Mouse (Mus musculus) telencephalon, adult 2 months (tissue): ENCODE measurements at regions not wholly inside any gene's neighbourhood (a gene's known extent, or its start where the extent isn't known, plus 50 kb on each side); places are given as distances from the start of the nearest gene placed in this dataset.
"Not testable (repeated sequence)": the region's sequence is repeated elsewhere in the genome, so short reads cannot be mapped to it uniquely, and the experiment has no call there.

Experiments
- DNase-seq: peaks from one replicate; pipeline ENCODE4 v3.0.0-alpha.2; 2011; ENCODE audit warnings: low read depth, low spot score

DNA sequence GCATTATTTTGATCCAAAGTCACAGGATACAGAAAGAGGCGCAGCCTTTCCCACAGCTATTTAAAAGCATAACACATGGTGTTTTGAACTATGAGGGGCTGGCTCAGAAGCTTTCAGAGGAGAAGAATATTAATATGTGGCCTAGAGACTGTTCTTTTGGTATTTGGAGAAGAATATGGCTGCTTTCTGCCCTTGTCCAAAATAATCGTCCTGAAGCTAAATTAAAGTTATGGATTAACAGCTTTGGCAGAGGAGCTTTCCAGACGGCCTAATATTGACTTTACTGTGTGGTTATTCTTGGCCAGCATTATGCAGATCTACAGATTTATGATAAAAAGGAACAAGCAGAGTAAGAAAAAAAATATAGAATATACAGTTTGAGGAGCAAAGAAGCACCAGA lies 222.4 kb upstream of the Tmprss15 start:
- DNase-seq = peak; percentile 5

GRCm38 (mm10) chr16:79312702-79313101 lies 221.8 kb upstream of the Tmprss15 start:
- peak; percentile 8 for DNase-seq

DNA sequence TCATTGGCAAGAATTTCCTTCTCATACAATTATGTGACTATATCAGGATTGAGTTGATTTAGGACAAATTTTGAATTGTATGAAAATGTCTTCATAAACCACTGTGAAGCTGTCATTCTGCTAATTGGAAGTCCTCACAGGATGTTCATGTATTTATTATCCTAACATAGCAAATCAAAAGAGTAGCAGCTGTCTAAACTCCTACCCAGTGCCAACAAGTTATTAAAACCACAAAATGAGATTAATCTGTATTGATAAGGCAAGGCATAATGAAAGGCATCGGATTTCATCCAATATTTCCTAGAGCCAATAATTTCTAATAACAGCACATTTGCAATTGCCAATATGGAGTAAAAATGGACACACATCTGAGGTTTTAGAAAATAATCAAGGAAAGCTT lies 217.6 kb upstream of the Tmprss15 start:
- DNase-seq = peak; percentile 8

- not testable (repeated sequence) for DNase-seq
These were observed 205.7 kb upstream of the Tmprss15 start for GRCm38 (mm10) chr16:79296621-79297020.

GRCm38 (mm10) chr16:79279006-79279405 lies 188.1 kb upstream of the Tmprss15 start:
- no peak for DNase-seq

DNA sequence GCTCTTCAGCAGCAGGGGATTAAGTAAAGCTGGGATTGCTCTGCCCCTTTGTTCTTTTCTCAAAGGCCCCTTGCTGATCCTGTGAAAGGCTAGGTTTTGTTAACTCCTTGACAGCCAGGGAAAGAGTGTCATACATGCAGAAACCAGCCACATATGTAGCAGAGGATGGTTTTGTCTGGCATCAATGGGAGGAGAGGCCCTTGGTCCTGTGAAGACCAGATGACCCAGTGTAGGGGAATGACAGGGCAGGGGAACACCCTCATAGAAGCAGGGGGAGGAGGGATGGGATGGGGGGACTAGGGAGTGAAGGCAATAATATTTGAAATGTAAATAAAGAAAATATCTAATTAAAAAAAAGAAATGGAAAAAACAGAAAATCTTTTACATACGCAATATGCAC lies 165.6 kb upstream of the Tmprss15 start:
- DNase-seq = no peak

- no peak for DNase-seq
These were observed 165.2 kb upstream of the Tmprss15 start for GRCm38 (mm10) chr16:79256084-79256483.

GRCm38 (mm10) chr16:79240857-79241491 lies 150.1 kb upstream of the Tmprss15 start:
- DNase-seq = peak; percentile 18

DNA sequence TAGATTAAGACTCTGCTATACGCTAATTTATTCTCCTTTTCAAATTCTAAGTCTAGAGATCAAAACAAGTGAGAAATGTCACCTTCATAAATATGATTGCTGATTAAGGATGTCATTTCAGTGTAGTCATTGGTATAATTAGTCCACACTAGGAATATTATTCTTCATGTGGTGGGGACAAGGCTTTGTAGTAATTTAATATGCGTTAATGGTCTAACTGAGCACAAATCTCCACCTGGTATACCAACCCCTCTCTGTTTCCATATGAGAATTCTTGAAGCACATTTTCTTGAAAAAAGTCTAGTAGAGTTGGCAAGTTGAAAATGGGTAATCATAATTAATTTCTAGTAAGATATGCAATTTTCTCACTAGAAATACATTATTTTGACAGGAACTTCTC lies 149.3 kb upstream of the Tmprss15 start:
- no peak for DNase-seq

GRCm38 (mm10) chr16:79191196-79191595 lies 100.3 kb upstream of the Tmprss15 start:
- DNase-seq = no peak

DNA sequence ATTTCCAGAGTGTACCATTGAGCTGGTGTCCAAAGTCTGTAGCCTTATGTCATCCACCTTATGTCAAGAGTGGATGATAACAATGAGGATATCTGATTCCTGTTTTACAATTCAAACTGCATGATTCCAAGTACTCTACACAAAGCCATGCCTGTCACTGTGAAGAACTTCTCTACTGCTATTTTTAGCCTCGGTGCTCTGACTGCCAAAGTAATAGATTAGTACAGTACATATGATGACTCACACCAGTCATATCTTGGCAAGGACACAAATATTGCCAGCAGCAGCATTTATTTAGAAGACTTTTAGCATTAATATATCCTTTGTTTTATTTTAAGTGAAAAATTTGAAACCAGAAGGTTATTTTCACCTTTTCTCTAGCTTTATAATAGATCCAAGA lies 95.6 kb upstream of the Tmprss15 start:
- peak; percentile 15 for DNase-seq

DNA sequence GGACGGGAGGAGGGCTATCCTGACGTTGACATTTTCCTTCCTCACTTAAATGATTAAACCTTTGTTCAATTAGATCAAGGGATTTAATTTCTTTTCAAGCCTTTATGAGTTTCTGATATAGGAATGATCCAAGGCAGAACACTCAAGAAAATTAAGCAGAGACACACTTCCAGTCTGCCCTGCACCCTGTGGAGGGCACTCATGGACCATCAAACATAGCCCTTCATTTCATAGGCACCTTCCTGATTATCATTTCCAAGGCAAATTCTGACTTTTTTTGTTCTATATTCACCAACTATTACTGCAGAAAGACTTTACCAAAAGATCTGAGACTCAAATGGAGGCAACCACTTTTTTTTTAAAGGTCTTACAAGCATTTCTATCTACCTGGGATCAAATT lies 91.6 kb upstream of the Tmprss15 start:
- peak; percentile 16 for DNase-seq

- no peak for DNase-seq
These were observed 86.6 kb upstream of the Tmprss15 start for GRCm38 (mm10) chr16:79177299-79177999.

- DNase-seq = no peak
These were observed 85.9 kb upstream of the Tmprss15 start for GRCm38 (mm10) chr16:79176832-79177243.

GRCm38 (mm10) chr16:79168193-79168592 lies 77.3 kb upstream of the Tmprss15 start:
- DNase-seq = peak; percentile 58

GRCm38 (mm10) chr16:79142813-79143212 lies 51.9 kb upstream of the Tmprss15 start:
- no peak for DNase-seq
